Mouse (Mus musculus) embryonic fibroblast, embryonic 13.5 days (primary cell): Measurements from ENCODE around the gene Ccdc32.

ENCODE experiments used
- CTCF ChIP-seq: IDR thresholded peaks from 2 replicates; pipeline ENCODE4 v1.5.1; 2011; ENCODE audit warnings: mild to moderate bottlenecking, control low read depth, low read length, moderate library complexity, borderline replicate concordance; ENCODE audit not compliant: insufficient read depth
- POLR2A ChIP-seq: IDR thresholded peaks from 2 replicates; pipeline ENCODE4 v1.6.1; 2011; ENCODE audit warnings: low read depth, mild to moderate bottlenecking, control low read depth, low read length, moderate library complexity

DNA sequence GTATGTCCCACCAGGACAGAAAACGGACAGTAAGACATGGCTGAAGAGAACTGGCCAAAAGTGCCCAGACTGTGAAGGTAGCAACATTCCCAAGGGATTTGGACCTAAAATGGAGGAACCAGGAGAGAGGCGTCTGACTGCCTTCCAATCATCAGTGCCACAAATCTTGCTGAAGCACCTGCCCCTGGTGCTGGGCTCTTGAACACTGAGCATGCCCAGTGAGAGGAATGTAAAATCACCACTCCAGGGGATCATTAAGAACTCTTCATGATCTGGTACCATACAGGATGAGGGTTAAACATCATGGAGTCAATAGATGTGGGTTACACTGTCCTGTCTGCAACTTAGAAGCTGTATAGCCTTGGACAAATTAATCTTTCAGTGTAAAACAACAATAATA is 16.0 kb upstream of the Ccdc32 start:
- TF ChIP-seq CTCF (no peak), POLR2A (no peak)
